Mouse (Mus musculus) liver, adult 2 months (tissue): ENCODE data around the gene Mavs.

ENCODE experiments used
- CTCF ChIP-seq: fragments of 200-500 bp; IDR thresholded peaks from 2 replicates; pipeline ENCODE4 v1.5.1; 2011; ENCODE audit warnings: low read depth, low read length, control low read depth
- POLR2A ChIP-seq: fragments of 200-500 bp; IDR thresholded peaks from 2 replicates; pipeline ENCODE4 v1.6.1; 2011; ENCODE audit warnings: low read length, control low read depth; ENCODE audit not compliant: insufficient read depth; ENCODE audit errors: extremely low read depth

- TF ChIP-seq CTCF (no peak), POLR2A (no peak)
Observed at GRCm38 (mm10) chr2:131221853-131222515, 11.9 kb upstream of the Mavs start.
